Mouse (Mus musculus): Measurements from ENCODE around the gene Gbf1. TPM values are rescaled to one million over a fixed set of nuclear protein-coding genes. Genes with fewer than 3 reads are reported as not detected.

Gbf1 gene
- polyA plus RNA-seq, 1 experiment from 2014 or later: 12.0 TPM

- Histone ChIP-seq H3K9me3 (ENCODE audit: low read length) (no peaks in the 10 kb centered on the region), H3K4me2 (ENCODE audit: low read depth, low read length) (no peak overlapping the region), H3K27me3 (ENCODE audit: insufficient read depth, low read length) (peaks cover 88% of the 10 kb centered on the region), H3K36me3 (replicated peaks; ENCODE audit: insufficient read depth, low read length) (no peaks in the 10 kb centered on the region), H3K4me3 (ENCODE audit: low read depth, low read length) (no peak overlapping the region), H3K27ac (ENCODE audit: low read depth) (no peak overlapping the region), H3K4me1 (ENCODE audit: insufficient read depth) (peaks cover 21% of the 10 kb centered on the region), H3K9ac (replicated peaks) (no peak overlapping the region)
- DNase-seq (no peak), ATAC-seq (no peak)
- TF ChIP-seq CTCF (IDR thresholded peaks at IDR 0.05; ENCODE audit: low read depth): no peak
- no peak for TF ChIP-seq EP300 (IDR thresholded peaks at IDR 0.05; ENCODE audit: low read depth)
- 70% methylated on average over 13 of the region's 13 CpGs for WGBS (ENCODE audit: insufficient replicate concordance)
Measured at GRCm38 (mm10) chr19:46322996-46323572, 170.8 kb downstream of the Gbf1 start.

- H3K9me3 ChIP-seq (ENCODE audit: low read length): no peaks in the 10 kb centered on the region
- 53% methylated on average over 5 of the region's 5 CpGs for WGBS (ENCODE audit: insufficient replicate concordance)
- H3K36me3 ChIP-seq (replicated peaks; ENCODE audit: insufficient read depth, low read length): no peaks in the 10 kb centered on the region
- no peak overlapping the region for H3K27ac ChIP-seq (ENCODE audit: low read depth)
- H3K27me3 ChIP-seq (ENCODE audit: insufficient read depth, low read length): peaks cover 81% of the 10 kb centered on the region
- no peak overlapping the region for H3K4me2 ChIP-seq (ENCODE audit: low read depth, low read length)
- ATAC-seq (no peak), DNase-seq (no peak)
- TF ChIP-seq EP300 (IDR thresholded peaks at IDR 0.05; ENCODE audit: low read depth) (no peak), CTCF (IDR thresholded peaks at IDR 0.05; ENCODE audit: low read depth) (no peak)
- H3K4me1 ChIP-seq (ENCODE audit: insufficient read depth): peaks cover 23% of the 10 kb centered on the region
- no peak overlapping the region for H3K9ac ChIP-seq (replicated peaks)
- H3K4me3 ChIP-seq (ENCODE audit: low read depth, low read length): no peak overlapping the region
Measured at GRCm38 (mm10) chr19:46323716-46324115, 171.4 kb downstream of the Gbf1 start.

GRCm38 (mm10) chr19:46324366-46324765 is 172.1 kb downstream of the Gbf1 start:
- H3K9me3 ChIP-seq (ENCODE audit: low read length): no peaks in the 10 kb centered on the region
- H3K9ac ChIP-seq (replicated peaks): no peak overlapping the region
- no peak for DNase-seq
- no peak for ATAC-seq
- no peak for TF ChIP-seq EP300 (IDR thresholded peaks at IDR 0.05; ENCODE audit: low read depth)
- no peak for TF ChIP-seq CTCF (IDR thresholded peaks at IDR 0.05; ENCODE audit: low read depth)
- H3K4me2 ChIP-seq (ENCODE audit: low read depth, low read length): no peak overlapping the region
- 54% methylated on average over 11 of the region's 11 CpGs for WGBS (ENCODE audit: insufficient replicate concordance)
- H3K27ac ChIP-seq (ENCODE audit: low read depth): no peak overlapping the region
- H3K27me3 ChIP-seq (ENCODE audit: insufficient read depth, low read length): peaks cover 75% of the 10 kb centered on the region
- H3K36me3 ChIP-seq (replicated peaks; ENCODE audit: insufficient read depth, low read length): no peaks in the 10 kb centered on the region
- no peak overlapping the region for H3K4me3 ChIP-seq (ENCODE audit: low read depth, low read length)
- H3K4me1 ChIP-seq (ENCODE audit: insufficient read depth): peaks cover 24% of the 10 kb centered on the region

GRCm38 (mm10) chr19:46324918-46325317 is 172.6 kb downstream of the Gbf1 start:
- no peak for ATAC-seq

GRCm38 (mm10) chr19:46326019-46326755 is 173.9 kb downstream of the Gbf1 start:
- Histone ChIP-seq H3K9me3 (ENCODE audit: low read length) (no peaks in the 10 kb centered on the region), H3K4me2 (ENCODE audit: low read depth, low read length) (no peak overlapping the region; the same call in 1 of the 2 replicates), H3K36me3 (replicated peaks; ENCODE audit: insufficient read depth, low read length) (peaks cover 9% of the 10 kb centered on the region), H3K4me1 (ENCODE audit: insufficient read depth) (peaks cover 30% of the 10 kb centered on the region), H3K27ac (ENCODE audit: low read depth) (no peak overlapping the region), H3K27me3 (ENCODE audit: insufficient read depth, low read length) (peaks cover 57% of the 10 kb centered on the region), H3K9ac (replicated peaks) (no peak overlapping the region), H3K4me3 (ENCODE audit: low read depth, low read length) (no peak overlapping the region)
- ATAC-seq: no peak
- TF ChIP-seq EP300 (IDR thresholded peaks at IDR 0.05; ENCODE audit: low read depth): no peak
- WGBS (ENCODE audit: insufficient replicate concordance): 11% methylated on average over 28 of the region's 29 CpGs
- no peak for DNase-seq

More at GRCm38 (mm10) chr19:46324918-46325317, 172.6 kb downstream of the Gbf1 start:
- Histone ChIP-seq H3K4me1 (ENCODE audit: insufficient read depth) (peaks cover 30% of the 10 kb centered on the region), H3K27me3 (ENCODE audit: insufficient read depth, low read length) (peaks cover 69% of the 10 kb centered on the region), H3K4me3 (ENCODE audit: low read depth, low read length) (no peak overlapping the region), H3K36me3 (replicated peaks; ENCODE audit: insufficient read depth, low read length) (no peaks in the 10 kb centered on the region), H3K9ac (replicated peaks) (no peak overlapping the region), H3K9me3 (ENCODE audit: low read length) (no peaks in the 10 kb centered on the region), H3K27ac (ENCODE audit: low read depth) (no peak overlapping the region), H3K4me2 (ENCODE audit: low read depth, low read length) (no peak overlapping the region)
- WGBS (ENCODE audit: insufficient replicate concordance): 54% methylated on average over 5 of the region's 5 CpGs
- no peak for TF ChIP-seq EP300 (IDR thresholded peaks at IDR 0.05; ENCODE audit: low read depth)
- TF ChIP-seq CTCF (IDR thresholded peaks at IDR 0.05; ENCODE audit: low read depth): no peak
- DNase-seq: no peak

GRCm38 (mm10) chr19:46326756-46327305 is 174.5 kb downstream of the Gbf1 start, which contains the start of gene Psd:
Gene Psd, minus strand, starts transcription at chr19:46327156.
- no peak for ATAC-seq
- Histone ChIP-seq H3K4me2 (ENCODE audit: low read depth, low read length) (peak within 1 kb of the TSS; percentile 100), H3K27me3 (ENCODE audit: insufficient read depth, low read length) (peaks cover 51% of the 10 kb centered on the region), H3K4me1 (ENCODE audit: insufficient read depth) (peaks cover 30% of the 10 kb centered on the region), H3K9me3 (ENCODE audit: low read length) (no peaks in the 10 kb centered on the region), H3K9ac (replicated peaks) (peak within 1 kb of the TSS; percentile 66), H3K27ac (ENCODE audit: low read depth) (peak within 1 kb of the TSS; percentile 63), H3K4me3 (ENCODE audit: low read depth, low read length) (peak within 1 kb of the TSS; percentile 53), H3K36me3 (replicated peaks; ENCODE audit: insufficient read depth, low read length) (peaks cover 9% of the 10 kb centered on the region)
- TF ChIP-seq EP300 (IDR thresholded peaks at IDR 0.05; ENCODE audit: low read depth) (no peak), CTCF (IDR thresholded peaks at IDR 0.05; ENCODE audit: low read depth) (no peak)
- 2% methylated on average over 35 of the region's 35 CpGs for WGBS (ENCODE audit: insufficient replicate concordance)
- peak; percentile 70 for DNase-seq

Measured in liver, postnatal 0 days (tissue).